Mouse (Mus musculus) liver, embryonic 15.5 days (tissue): ENCODE measurements around the gene Svopl. TPM values are rescaled to one million over a fixed set of nuclear protein-coding genes. Genes with fewer than 3 reads are reported as not detected.
A peak's percentile ranks its signal among the peaks of the same experiment; 100 is the strongest.

Source experiments
- ATAC-seq: fragments of 200-750 bp; cut with Nextera tagmentation; 2 replicates; pipeline ENCODE4 v1.8.0; 2017; ENCODE audit warnings: moderate number of reproducible peaks, mild to moderate bottlenecking, moderate library complexity; ENCODE audit not compliant: insufficient read depth
- H3K27ac ChIP-seq: fragments of 300-500 bp; sonication (generic); replicated peaks from 2 replicates; pipeline ENCODE4 v1.5.1; 2015; ENCODE audit warnings: mild to moderate bottlenecking, inconsistent platforms
- H3K27me3 ChIP-seq: fragments of 300-500 bp; sonication (generic); 2 replicates; pipeline ENCODE4 v1.6.1; 2015; ENCODE audit warnings: mild to moderate bottlenecking, inconsistent platforms
- H3K36me3 ChIP-seq: fragments of 300-500 bp; sonication (generic); replicated peaks from 2 replicates; pipeline ENCODE4 v1.6.1; 2015; ENCODE audit warnings: moderate library complexity, mild to moderate bottlenecking, inconsistent platforms
- H3K4me1 ChIP-seq: fragments of 300-500 bp; sonication (generic); replicated peaks from 2 replicates; pipeline ENCODE4 v1.6.1; 2015; ENCODE audit warnings: inconsistent platforms
- H3K4me2 ChIP-seq: fragments of 300-500 bp; sonication (generic); 2 replicates; pipeline ENCODE4 v1.6.1; 2015; ENCODE audit warnings: moderate library complexity, mild to moderate bottlenecking, inconsistent platforms
- H3K4me3 ChIP-seq: fragments of 300-500 bp; sonication (generic); replicated peaks from 2 replicates; pipeline ENCODE4 v1.5.1; 2015; ENCODE audit warnings: mild to moderate bottlenecking, inconsistent platforms
- H3K9ac ChIP-seq: fragments of 300-500 bp; sonication (generic); 2 replicates; pipeline ENCODE4 v1.6.1; 2015; ENCODE audit warnings: moderate library complexity, mild to moderate bottlenecking, inconsistent platforms
- H3K9me3 ChIP-seq: fragments of 300-500 bp; sonication (generic); replicated peaks from 2 replicates; pipeline ENCODE4 v1.6.1; 2016; ENCODE audit warnings: inconsistent platforms
- WGBS: fragments of 180-500 bp; shearing (Covaris S2); methylation state at CpG from one replicate; pipeline ENCODE4 v1.1.7; 2015; ENCODE audit warnings: mixed read lengths; ENCODE audit not compliant: insufficient replicate concordance; 5-methylcytosine and 5-hydroxymethylcytosine counted together
- polyA plus RNA-seq: library from polyadenylated mRNA; unstranded; fragments of >200 nt; fragmentation: Nextera tagmentation; extraction: Ambion mirVana; gene quantifications from 2 replicates; pipeline ENCODE4 v1.2.1, GENCODE M21; 2015

Svopl gene
- polyA plus RNA-seq, result not detected in 2 replicates

- Histone ChIP-seq H3K9me3 (no peaks in the 10 kb centered on the region), H3K4me1 (no peaks in the 10 kb centered on the region), H3K9ac (no peak within 1 kb of the TSS), H3K4me3 (no peak within 1 kb of the TSS), H3K27me3 (no peaks in the 10 kb centered on the region), H3K36me3 (no peaks in the 10 kb centered on the region), H3K27ac (no peak within 1 kb of the TSS), H3K4me2 (no peak within 1 kb of the TSS)
- 51% methylated on average over 6 of the region's 6 CpGs for WGBS
- ATAC-seq, result no peak
Observed at GRCm38 (mm10) chr6:38046838-38047237, at the start of gene Svopl. Svopl (minus strand) TSS chr6:38046996.

GRCm38 (mm10) chr6:38094701-38095100 is 47.9 kb upstream of the Svopl start:
- H3K36me3 ChIP-seq, result no peaks in the 10 kb centered on the region
- no peaks in the 10 kb centered on the region for H3K27me3 ChIP-seq
- no peak for ATAC-seq
- H3K4me1 ChIP-seq, result 0 out of 2 replicates have a peak, but pooled peaks cover 3% of the 10 kb centered on the region
- no peaks in the 10 kb centered on the region for H3K9me3 ChIP-seq
- 73% methylated on average over 10 of the region's 10 CpGs for WGBS
- no peak overlapping the region for H3K9ac ChIP-seq
- H3K4me3 ChIP-seq, result no peak overlapping the region
- no peak overlapping the region for H3K27ac ChIP-seq
- H3K4me2 ChIP-seq, result no peak overlapping the region

GRCm38 (mm10) chr6:38092539-38092938 is 45.7 kb upstream of the Svopl start:
- no peak overlapping the region for H3K9ac ChIP-seq
- WGBS, result 71% methylated on average over 8 of the region's 8 CpGs
- no peak overlapping the region for H3K4me3 ChIP-seq
- no peaks in the 10 kb centered on the region for H3K9me3 ChIP-seq
- H3K36me3 ChIP-seq, result no peaks in the 10 kb centered on the region
- no peaks in the 10 kb centered on the region for H3K27me3 ChIP-seq
- 0 out of 2 replicates have a peak, but pooled peaks cover 3% of the 10 kb centered on the region for H3K4me1 ChIP-seq
- no peak for ATAC-seq
- H3K4me2 ChIP-seq, result no peak overlapping the region
- H3K27ac ChIP-seq, result no peak overlapping the region

- H3K27ac ChIP-seq, result no peak overlapping the region
- WGBS, result 58% methylated on average over 9 of the region's 9 CpGs
- ATAC-seq, result no peak
Observed at GRCm38 (mm10) chr6:38087242-38088026, 40.6 kb upstream of the Svopl start.

GRCm38 (mm10) chr6:38083204-38083603 is 36.4 kb upstream of the Svopl start:
- Histone ChIP-seq H3K4me2 (no peak overlapping the region), H3K27me3 (no peaks in the 10 kb centered on the region), H3K9me3 (no peaks in the 10 kb centered on the region), H3K4me3 (no peak overlapping the region), H3K27ac (no peak overlapping the region), H3K9ac (no peak overlapping the region), H3K4me1 (no peaks in the 10 kb centered on the region), H3K36me3 (no peaks in the 10 kb centered on the region)
- 44% methylated on average over 4 of the region's 4 CpGs for WGBS
- ATAC-seq, result no peak

More at GRCm38 (mm10) chr6:38087242-38088026, 40.6 kb upstream of the Svopl start:
- H3K27me3 ChIP-seq, result no peaks in the 10 kb centered on the region
- H3K4me1 ChIP-seq, result no peaks in the 10 kb centered on the region
- no peak overlapping the region for H3K4me2 ChIP-seq
- H3K9ac ChIP-seq, result no peak overlapping the region
- no peaks in the 10 kb centered on the region for H3K36me3 ChIP-seq
- H3K9me3 ChIP-seq, result no peaks in the 10 kb centered on the region
- no peak overlapping the region for H3K4me3 ChIP-seq

GRCm38 (mm10) chr6:38081727-38082341 is 35.0 kb upstream of the Svopl start:
- Histone ChIP-seq H3K9ac (no peak overlapping the region), H3K27ac (no peak overlapping the region), H3K4me3 (no peak overlapping the region), H3K4me1 (no peaks in the 10 kb centered on the region), H3K36me3 (no peaks in the 10 kb centered on the region), H3K27me3 (no peaks in the 10 kb centered on the region), H3K9me3 (no peaks in the 10 kb centered on the region), H3K4me2 (no peak overlapping the region)
- ATAC-seq, result peak; percentile 58
- WGBS, result 57% methylated on average over 11 of the region's 11 CpGs

GRCm38 (mm10) chr6:38080364-38080763 is 33.6 kb upstream of the Svopl start:
- no peak for ATAC-seq
- Histone ChIP-seq H3K9ac (no peak overlapping the region), H3K9me3 (no peaks in the 10 kb centered on the region), H3K27me3 (no peaks in the 10 kb centered on the region), H3K4me1 (no peaks in the 10 kb centered on the region), H3K4me2 (no peak overlapping the region), H3K27ac (no peak overlapping the region), H3K4me3 (no peak overlapping the region), H3K36me3 (no peaks in the 10 kb centered on the region)
- 43% methylated on average over 4 of the region's 4 CpGs for WGBS

- H3K27me3 ChIP-seq, result no peaks in the 10 kb centered on the region
Observed at GRCm38 (mm10) chr6:38073592-38073991, 26.8 kb upstream of the Svopl start.

GRCm38 (mm10) chr6:38072137-38072796 is 25.5 kb upstream of the Svopl start:
- Histone ChIP-seq H3K9ac (no peak overlapping the region), H3K4me2 (no peak overlapping the region), H3K27ac (no peak overlapping the region), H3K9me3 (no peaks in the 10 kb centered on the region), H3K36me3 (no peaks in the 10 kb centered on the region), H3K4me3 (no peak overlapping the region), H3K4me1 (peaks cover 21% of the 10 kb centered on the region), H3K27me3 (no peaks in the 10 kb centered on the region)
- ATAC-seq, result peak; percentile 57
- 48% methylated on average over 5 of the region's 5 CpGs for WGBS

More at GRCm38 (mm10) chr6:38073592-38073991, 26.8 kb upstream of the Svopl start:
- H3K4me2 ChIP-seq, result no peak overlapping the region
- H3K36me3 ChIP-seq, result no peaks in the 10 kb centered on the region
- no peak overlapping the region for H3K4me3 ChIP-seq
- H3K9me3 ChIP-seq, result no peaks in the 10 kb centered on the region
- H3K4me1 ChIP-seq, result peaks cover 21% of the 10 kb centered on the region
- no peak for ATAC-seq
- no peak overlapping the region for H3K27ac ChIP-seq
- H3K9ac ChIP-seq, result no peak overlapping the region
- WGBS, result 71% methylated on average over 3 of the region's 3 CpGs

- no peaks in the 10 kb centered on the region for H3K9me3 ChIP-seq
- no peak overlapping the region for H3K4me2 ChIP-seq
- peaks cover 21% of the 10 kb centered on the region for H3K4me1 ChIP-seq
- whole genome bisulfite sequencing, result 39% methylated on average over 4 of the region's 4 CpGs
- no peak overlapping the region for H3K9ac ChIP-seq
- no peaks in the 10 kb centered on the region for H3K36me3 ChIP-seq
- H3K27ac ChIP-seq, result no peak overlapping the region
- H3K27me3 ChIP-seq, result no peaks in the 10 kb centered on the region
- ATAC-seq, result peak; percentile 54
- no peak overlapping the region for H3K4me3 ChIP-seq
Observed at GRCm38 (mm10) chr6:38071256-38071655, 24.5 kb upstream of the Svopl start.

- H3K27ac ChIP-seq, result no peak overlapping the region
- H3K27me3 ChIP-seq, result no peaks in the 10 kb centered on the region
- no peak overlapping the region for H3K9ac ChIP-seq
- no peaks in the 10 kb centered on the region for H3K9me3 ChIP-seq
- no peak for ATAC-seq
- H3K36me3 ChIP-seq, result no peaks in the 10 kb centered on the region
- no peak overlapping the region for H3K4me2 ChIP-seq
- 5% methylated on average over 5 of the region's 5 CpGs for WGBS
- no peak overlapping the region for H3K4me3 ChIP-seq
- H3K4me1 ChIP-seq, result peaks cover 7% of the 10 kb centered on the region
Observed at GRCm38 (mm10) chr6:38066215-38066614, 19.4 kb upstream of the Svopl start.
